Comparison of ENCODE assay signal across 26 mouse cellular contexts in genomic region chr7:109756291-109756690, GRCm38 (mm10). TPM values are rescaled to one million over a fixed set of nuclear protein-coding genes. Genes with fewer than 3 reads are reported as not detected.
"Had no signal": no experiment of that assay in that cellular context is flagged by ENCODE, and none has a peak within 500 bp of the region (broad histone marks: within the 10 kb centered on the region; RNA-seq: fewer than 3 reads in every experiment).

No protein-coding gene starts in this region.

- H3K4me3 ChIP-seq: layer of hippocampus, adult 2 months; limb, embryonic 10.5 days; limb, embryonic 13.5 days; liver, embryonic 13.5 days; megakaryocyte, embryonic 14.5 days; midbrain, embryonic 10.5 days; midbrain, embryonic 13.5 days; myocyte had no signal

- H3K27ac ChIP-seq: hindbrain, postnatal 0 days; layer of hippocampus, adult 2 months; limb, embryonic 10.5 days; limb, embryonic 13.5 days; liver, embryonic 13.5 days; midbrain, embryonic 10.5 days; midbrain, embryonic 13.5 days had no signal

- H3K9me3 ChIP-seq: limb, embryonic 10.5 days; limb, embryonic 13.5 days; liver, embryonic 13.5 days; midbrain, embryonic 10.5 days; midbrain, embryonic 13.5 days had no signal

- H3K36me3 ChIP-seq: limb, embryonic 10.5 days; limb, embryonic 13.5 days; liver, embryonic 13.5 days; midbrain, embryonic 10.5 days; midbrain, embryonic 13.5 days had no signal

- H3K27me3 ChIP-seq: limb, embryonic 13.5 days; liver, embryonic 13.5 days; midbrain, embryonic 13.5 days had no signal

- H3K4me2 ChIP-seq: limb, embryonic 13.5 days; liver, embryonic 13.5 days; lung, embryonic 14.5 days; midbrain, embryonic 13.5 days had no signal

- ATAC-seq: hindbrain, postnatal 0 days; inflammation-experienced regulatory T-cells, adult 6 months; intestine, embryonic 16.5 days; lung, postnatal 0 days; midbrain, embryonic 13.5 days; midbrain, embryonic 16.5 days had no signal

- H3K9ac ChIP-seq: limb, embryonic 13.5 days; liver, embryonic 13.5 days; lung, embryonic 14.5 days; midbrain, embryonic 13.5 days had no signal

- DNase-seq: layer of hippocampus, adult 9-11 months; liver; liver, embryonic 13.5 days; lung, embryonic 14.5 days; thymus, adult 18-20 months; thymus, postnatal 36 days had no signal

RNA-seq across cellular contexts. Expression of gene Ascl3, which starts 24.8 kb away (rescaled TPM):
- total RNA-seq: hindbrain, postnatal 0 days; layer of hippocampus, adult 2 months; layer of hippocampus, postnatal 25 days; left cerebral cortex, adult 18-20 months; left cerebral cortex, postnatal 25 days had no signal
- polyA plus RNA-seq: limb, embryonic 13.5 days; liver, embryonic 13.5 days; liver, embryonic 16.5 days; lung, embryonic 14.5 days; midbrain, embryonic 10.5 days; neural tube, embryonic 11.5 days had no signal

RNA-seq across cellular contexts. Expression of gene Nrip3, which starts 25.5 kb away (rescaled TPM):
- total RNA-seq: monocyte, adult 5-6 weeks had no signal

RNA-seq across cellular contexts. Expression of gene BC051019, which starts 32.6 kb away (rescaled TPM):
- total RNA-seq: layer of hippocampus, postnatal 25 days; left cerebral cortex, adult 18-20 months; left cerebral cortex, postnatal 25 days; monocyte, adult 5-6 weeks had no signal
- polyA plus RNA-seq: intestine, embryonic 16.5 days; limb, embryonic 10.5 days; lung, embryonic 14.5 days; midbrain, embryonic 13.5 days; neural tube, embryonic 14.5 days; small intestine, adult 2 months had no signal
